Mouse (Mus musculus) layer of hippocampus, adult 11-12 months (tissue): ENCODE data around the gene Rragc.

Experiments
- DNase-seq: peaks from one replicate; pipeline ENCODE4 v3.0.0; 2022; ENCODE audit warnings: low spot score

Gene Rragc

GRCm38 (mm10) chr4:123952059-123952458 is 34.8 kb downstream of the Rragc start:
- DNase-seq: no peak

GRCm38 (mm10) chr4:123956703-123957491 is 39.7 kb downstream of the Rragc start:
- peak; percentile 71 for DNase-seq

- no peak for DNase-seq
Measured at GRCm38 (mm10) chr4:123957492-123957808, 40.2 kb downstream of the Rragc start.

DNA sequence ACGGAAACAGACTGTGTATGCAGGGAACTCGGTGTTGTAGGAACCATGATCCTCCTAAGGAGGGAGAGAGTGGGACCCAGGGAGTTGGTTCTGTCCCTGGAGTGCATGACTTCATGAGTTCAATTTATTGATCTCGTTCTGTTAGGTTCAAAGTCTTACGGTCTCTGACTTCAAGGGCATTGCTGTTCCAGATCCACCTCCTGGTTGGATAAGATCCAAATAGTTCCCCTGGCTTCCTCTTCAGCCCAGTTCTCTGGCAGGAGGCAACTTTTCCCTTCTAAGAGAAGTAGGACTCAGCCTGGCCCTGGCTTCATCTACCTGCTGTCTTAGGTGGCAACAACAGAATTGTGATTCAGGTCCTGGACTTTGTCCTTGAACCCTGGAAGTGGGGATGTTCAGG is 40.6 kb downstream of the Rragc start:
- DNase-seq: no peak

DNA sequence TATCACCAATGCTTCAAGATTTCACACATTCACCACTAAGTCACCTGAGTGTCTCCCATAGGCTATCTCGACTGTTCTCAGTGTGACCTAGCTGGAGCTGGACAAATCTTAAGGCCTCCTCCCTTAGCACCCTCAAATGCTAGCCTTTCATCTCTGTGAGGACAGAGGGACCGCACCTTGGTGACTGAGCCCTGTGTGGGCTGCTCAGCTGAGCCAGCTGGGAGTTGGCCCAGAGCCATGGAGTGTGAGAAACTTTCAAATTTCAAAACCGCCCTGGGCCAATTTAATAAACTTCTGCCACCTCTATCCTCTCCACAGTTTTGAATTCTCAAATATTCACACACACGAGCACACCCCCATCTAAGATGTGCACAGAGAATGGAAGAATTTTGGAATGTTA is 43.7 kb downstream of the Rragc start:
- DNase-seq: no peak

GRCm38 (mm10) chr4:123962721-123963120 is 45.5 kb downstream of the Rragc start:
- no peak for DNase-seq

GRCm38 (mm10) chr4:123968663-123969321 is 51.5 kb downstream of the Rragc start:
- DNase-seq: no peak

DNA sequence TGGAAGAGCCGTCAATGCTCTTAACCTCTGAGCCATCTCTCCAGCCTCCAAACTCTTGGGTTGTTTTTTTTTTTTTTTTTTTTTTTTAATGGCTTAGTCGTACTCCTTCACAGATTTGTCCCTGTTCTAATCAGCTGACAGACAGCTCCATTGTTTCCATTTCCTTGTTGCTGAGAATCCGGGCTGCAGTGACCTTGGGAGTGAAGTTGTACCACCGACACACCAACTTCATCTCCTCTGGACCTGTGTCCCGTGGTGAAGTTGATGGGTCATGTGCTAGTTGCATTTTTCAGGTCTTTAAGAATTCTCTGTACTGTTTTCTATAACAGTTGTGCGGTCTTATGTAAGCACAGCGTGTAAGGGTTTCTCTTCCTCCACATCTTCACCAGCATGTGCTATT is 52.2 kb downstream of the Rragc start:
- no peak for DNase-seq

GRCm38 (mm10) chr4:123971059-123971458 is 53.8 kb downstream of the Rragc start:
- DNase-seq: no peak

DNA sequence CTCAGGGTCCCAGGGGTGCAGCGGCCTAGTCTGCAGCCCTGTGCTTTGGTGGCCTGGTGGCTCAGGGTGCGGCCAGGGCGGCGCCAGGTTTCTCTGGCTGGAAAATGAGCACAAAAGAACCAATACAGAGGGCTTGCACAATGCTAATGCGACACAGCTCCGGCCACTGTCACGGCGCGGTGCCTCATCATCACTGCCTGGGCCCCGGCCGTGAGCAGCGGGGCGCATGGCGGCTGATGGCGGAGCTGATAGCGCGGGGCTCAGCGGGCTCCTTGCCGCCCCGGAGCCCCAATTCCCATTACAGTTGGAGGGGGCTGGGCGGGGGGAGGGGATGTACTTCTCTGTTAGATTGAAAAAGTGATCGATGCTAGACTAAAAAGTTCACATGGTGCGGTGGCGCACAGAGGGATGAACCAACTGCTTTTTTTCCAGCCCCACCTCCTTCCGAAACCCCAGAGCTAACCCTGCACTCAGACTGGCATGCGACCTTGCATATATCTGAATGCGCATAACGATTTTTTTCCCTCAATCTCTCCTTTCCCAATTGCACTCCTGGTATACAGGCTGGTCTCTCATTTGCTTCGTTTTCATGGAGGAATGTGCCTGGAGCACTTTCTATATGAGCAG is 55.3 kb downstream of the Rragc start:
- no peak for DNase-seq

GRCm38 (mm10) chr4:123982105-123982504 is 64.9 kb downstream of the Rragc start:
- DNase-seq: no peak
